Mouse (Mus musculus) myocyte (in vitro differentiated cells): ENCODE data around the gene Zdhhc4.

Experiments
- MAX ChIP-seq: IDR thresholded peaks from one replicate; pipeline ENCODE4 v1.6.1; 2011; ENCODE audit warnings: low read depth, mild to moderate bottlenecking, control low read depth
- POLR2A ChIP-seq: IDR thresholded peaks from one replicate; pipeline ENCODE4 v1.6.1; 2011; ENCODE audit warnings: low read depth, mild to moderate bottlenecking, control low read depth, moderate library complexity; ENCODE audit not compliant: insufficient read length
- REST ChIP-seq: IDR thresholded peaks from one replicate; pipeline ENCODE4 v1.6.1; 2011; ENCODE audit warnings: mild to moderate bottlenecking, control low read depth, moderate library complexity; ENCODE audit not compliant: insufficient read depth, insufficient read length

- TF ChIP-seq POLR2A (no peak), MAX (no peak), REST (no peak)
These were observed 30.9 kb upstream of the Zdhhc4 start for GRCm38 (mm10) chr5:143360000-143360399.
